Mouse (Mus musculus): Measurements from ENCODE around the gene Lsm6.
"Not testable (repeated sequence)": the region's sequence is repeated elsewhere in the genome, so short reads cannot be mapped to it uniquely, and the experiment has no call there.

Gene Lsm6

GRCm38 (mm10) chr8:78820673-78821310 lies at the start of gene Lsm6:
Gene Lsm6 (minus strand): TSS chr8:78821140.
- peak; percentile 92 for DNase-seq (ENCODE audit: low spot score)

- no peak for DNase-seq (ENCODE audit: low spot score)
Measured at GRCm38 (mm10) chr8:78867036-78867435, 46.1 kb upstream of the Lsm6 start.

- DNase-seq (ENCODE audit: low spot score), result no peak
Measured at GRCm38 (mm10) chr8:78863001-78863400, 42.1 kb upstream of the Lsm6 start.

DNA sequence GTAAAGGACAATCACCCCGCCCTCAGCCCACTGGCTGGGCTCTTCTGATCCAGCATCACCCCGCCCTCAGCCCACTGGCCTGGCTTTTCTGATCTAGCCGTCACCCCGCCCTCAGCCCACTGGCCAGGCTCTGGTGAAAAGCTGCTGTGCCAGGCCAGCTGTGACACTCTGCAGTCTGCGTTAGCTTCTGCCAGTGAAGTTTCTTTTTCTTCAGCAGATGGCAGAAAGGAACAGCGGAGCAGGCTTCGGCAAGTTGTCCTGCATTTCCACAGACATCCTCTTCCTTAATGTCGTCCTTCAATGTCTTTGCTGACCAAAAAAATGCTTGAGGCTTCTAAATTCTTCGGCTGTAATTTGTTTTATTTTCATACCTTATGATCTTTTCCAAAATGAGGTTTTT lies 41.1 kb upstream of the Lsm6 start:
- DNase-seq (ENCODE audit: low spot score), result no peak

DNA sequence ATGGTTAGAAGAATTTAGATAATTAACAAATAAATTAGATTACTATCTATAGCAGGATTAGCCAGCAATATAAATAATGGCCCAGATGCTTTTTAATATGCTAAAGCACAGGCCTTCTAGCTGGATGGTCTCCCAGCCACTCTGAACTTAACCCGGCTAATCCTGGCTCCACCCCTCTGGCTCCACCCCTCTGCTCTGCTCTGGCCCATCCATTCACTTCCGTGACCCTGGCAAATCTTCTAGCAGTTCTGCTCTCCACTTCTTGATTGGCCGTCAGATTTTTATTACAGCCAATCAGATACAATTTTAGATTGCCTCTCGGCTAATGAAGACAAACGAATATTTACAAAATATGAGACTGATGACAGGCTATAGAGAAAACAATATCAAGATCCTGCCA lies 39.8 kb upstream of the Lsm6 start:
- DNase-seq (ENCODE audit: low spot score), result no peak

- DNase-seq (ENCODE audit: low spot score), result no peak
Measured at GRCm38 (mm10) chr8:78857421-78857820, 36.5 kb upstream of the Lsm6 start.

DNA sequence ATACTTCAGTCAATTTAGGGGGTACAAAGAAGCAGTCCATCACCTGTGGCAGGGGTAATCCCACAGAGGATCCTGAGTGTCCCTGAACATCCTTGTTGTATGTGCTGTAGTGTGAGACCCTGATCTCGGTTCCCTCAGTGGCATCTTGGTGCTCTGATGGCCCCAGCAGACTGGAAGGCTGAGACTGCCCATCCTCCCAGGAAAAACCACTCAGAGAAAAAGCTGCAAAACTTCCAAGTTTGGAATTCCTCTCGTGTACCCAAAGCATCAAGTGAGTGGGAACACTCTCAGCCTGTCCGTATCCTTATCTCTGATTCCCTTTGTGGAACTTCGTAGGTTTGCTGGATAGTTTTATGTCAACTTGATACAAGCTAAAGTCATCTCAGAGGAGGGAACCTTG lies 31.3 kb upstream of the Lsm6 start:
- DNase-seq (ENCODE audit: low spot score), result no peak

DNA sequence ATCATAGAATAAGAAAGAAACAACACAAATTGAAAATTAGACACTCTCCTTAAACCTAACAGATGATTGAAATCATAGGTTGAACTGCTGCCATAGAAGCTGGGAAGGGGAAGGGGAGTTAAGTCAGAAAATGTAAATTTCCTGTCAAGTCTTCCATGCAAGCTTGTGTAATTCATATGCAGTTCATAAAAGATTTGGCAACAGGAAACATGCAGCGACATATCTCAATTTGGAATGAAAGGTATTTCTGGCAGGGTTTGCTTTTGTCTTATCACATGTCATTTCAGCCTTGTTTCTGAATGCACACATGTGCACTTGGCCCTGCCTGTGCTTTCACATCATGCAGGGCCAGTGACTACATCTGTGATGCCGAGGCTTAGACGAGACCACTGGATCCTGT lies 26.3 kb upstream of the Lsm6 start:
- DNase-seq (ENCODE audit: low spot score), result no peak

DNA sequence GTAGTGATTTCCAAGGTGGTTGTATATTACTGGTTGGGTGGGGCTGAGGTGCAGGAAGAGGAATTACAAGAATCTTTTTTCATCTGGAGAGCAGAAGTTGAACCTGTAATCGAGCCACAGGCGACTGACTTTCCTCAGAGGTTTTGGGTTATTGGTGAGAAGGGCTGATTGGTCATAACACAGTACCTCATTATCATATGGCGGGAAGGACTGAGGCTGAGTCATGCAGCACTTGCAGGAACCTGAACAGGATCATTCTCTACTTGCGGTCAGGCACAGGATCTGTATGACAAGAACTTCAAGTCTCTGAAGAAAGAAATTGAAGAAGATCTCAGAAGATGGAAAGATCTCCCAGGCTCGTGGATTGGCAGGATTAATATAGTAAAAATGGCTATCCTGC lies 23.6 kb upstream of the Lsm6 start:
- DNase-seq (ENCODE audit: low spot score), result no peak

DNA sequence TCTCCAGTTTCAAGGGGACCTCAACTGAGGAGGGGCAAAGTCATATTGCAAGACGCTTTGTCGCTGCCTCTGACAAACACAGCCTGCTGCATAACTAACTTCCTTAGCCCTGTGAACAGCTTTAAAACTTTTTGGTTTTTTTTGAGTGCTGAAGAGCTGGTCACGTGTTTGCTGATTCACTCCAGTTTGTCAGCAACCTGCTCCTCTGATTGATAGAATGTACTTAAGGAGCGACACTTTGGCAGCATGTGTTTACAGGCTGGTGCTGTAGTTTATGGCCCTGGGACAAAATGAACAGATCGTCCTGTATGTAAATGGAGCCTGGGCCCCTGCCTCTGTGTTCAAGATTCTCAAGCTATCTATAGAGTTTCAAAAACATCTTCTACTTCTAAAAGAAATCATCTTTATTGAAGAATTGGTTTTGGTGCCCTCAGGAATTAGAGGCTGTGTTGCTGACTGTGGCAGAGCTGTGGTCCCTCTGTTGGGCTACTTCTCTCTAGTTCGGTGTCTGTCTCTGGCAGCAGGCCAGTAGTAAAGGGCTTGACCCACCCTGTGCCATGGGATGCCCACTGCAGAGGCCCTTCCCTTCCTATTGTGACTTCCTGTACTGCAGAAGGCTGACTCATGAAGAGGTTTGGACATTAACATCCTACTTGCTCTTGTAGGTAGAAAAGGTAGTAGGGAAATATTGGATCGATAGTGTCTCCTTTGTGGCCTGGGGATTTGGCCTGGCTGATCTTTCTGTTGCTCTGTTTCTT lies 17.9 kb upstream of the Lsm6 start:
- no peak for DNase-seq (ENCODE audit: low spot score)

GRCm38 (mm10) chr8:78836091-78836490 lies 15.2 kb upstream of the Lsm6 start:
- no peak for DNase-seq (ENCODE audit: low spot score)

DNA sequence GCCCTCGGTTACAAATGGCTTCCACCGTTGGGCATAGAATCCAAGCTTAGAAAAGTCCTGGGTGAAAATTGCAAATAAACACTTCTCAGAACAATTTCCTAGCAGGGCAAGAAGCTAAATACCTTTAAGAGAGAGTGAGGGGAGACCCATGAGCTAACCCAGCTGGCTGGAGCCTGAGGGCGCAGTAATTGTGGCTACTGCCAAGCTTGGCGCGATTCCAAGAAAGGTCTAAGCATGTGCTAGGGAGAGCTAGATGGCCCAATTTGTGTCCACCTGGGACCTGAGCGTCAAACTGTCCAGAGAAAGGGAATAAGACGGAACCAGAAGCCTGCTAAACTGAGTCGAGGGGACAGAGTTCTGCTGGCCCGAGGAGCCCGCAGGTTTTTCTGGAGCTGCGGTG lies 7.5 kb upstream of the Lsm6 start:
- no peak for DNase-seq (ENCODE audit: low spot score)

DNA sequence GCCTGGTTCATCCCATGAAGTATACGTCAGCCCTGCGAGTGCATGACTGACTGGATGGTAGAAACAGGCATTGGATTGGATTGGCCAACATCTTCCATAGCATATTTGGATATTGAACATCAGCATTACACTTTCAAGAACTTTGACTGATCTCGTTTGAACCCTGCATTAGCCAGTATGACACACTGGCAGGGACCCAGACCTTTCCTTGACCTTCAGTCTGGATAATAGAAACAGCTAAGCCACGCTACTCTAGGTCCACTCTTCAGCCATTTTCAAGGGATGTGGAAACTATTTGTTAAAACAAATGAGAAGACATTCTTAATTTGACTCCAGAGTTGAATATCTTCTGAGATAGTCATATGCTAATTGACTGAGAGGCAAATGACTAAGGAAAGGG lies 3.6 kb upstream of the Lsm6 start:
- no peak for DNase-seq (ENCODE audit: low spot score)

GRCm38 (mm10) chr8:78819973-78820372 lies 967 bp downstream of the Lsm6 start:
- DNase-seq (ENCODE audit: low spot score), result not testable (repeated sequence)

- DNase-seq (ENCODE audit: low spot score), result no peak
Measured at GRCm38 (mm10) chr8:78814743-78815142, 6.2 kb downstream of the Lsm6 start.

GRCm38 (mm10) chr8:78813021-78813420 lies 7.9 kb downstream of the Lsm6 start:
- DNase-seq (ENCODE audit: low spot score), result no peak

DNA sequence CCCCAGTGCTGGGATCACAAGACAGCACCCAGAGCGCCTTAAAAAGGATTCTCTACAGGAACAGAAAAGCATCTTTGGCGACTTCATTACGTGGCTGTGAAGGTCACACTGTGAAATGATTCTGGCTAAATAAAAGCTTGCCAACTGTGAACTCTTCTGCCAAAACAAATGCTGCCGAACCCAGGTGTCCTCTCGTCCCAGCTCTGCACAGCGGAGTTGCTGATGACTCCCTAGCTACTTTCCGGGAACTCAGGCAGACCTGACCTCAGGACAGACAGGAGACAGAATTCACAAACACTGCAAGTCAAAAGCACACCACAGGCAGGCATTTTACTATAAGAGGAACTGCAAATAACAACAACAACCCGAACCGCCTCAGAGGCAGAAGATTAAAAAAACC lies 8.5 kb downstream of the Lsm6 start:
- DNase-seq (ENCODE audit: low spot score), result no peak

- DNase-seq (ENCODE audit: low spot score), result no peak
Measured at GRCm38 (mm10) chr8:78811748-78812147, 9.2 kb downstream of the Lsm6 start.

DNA sequence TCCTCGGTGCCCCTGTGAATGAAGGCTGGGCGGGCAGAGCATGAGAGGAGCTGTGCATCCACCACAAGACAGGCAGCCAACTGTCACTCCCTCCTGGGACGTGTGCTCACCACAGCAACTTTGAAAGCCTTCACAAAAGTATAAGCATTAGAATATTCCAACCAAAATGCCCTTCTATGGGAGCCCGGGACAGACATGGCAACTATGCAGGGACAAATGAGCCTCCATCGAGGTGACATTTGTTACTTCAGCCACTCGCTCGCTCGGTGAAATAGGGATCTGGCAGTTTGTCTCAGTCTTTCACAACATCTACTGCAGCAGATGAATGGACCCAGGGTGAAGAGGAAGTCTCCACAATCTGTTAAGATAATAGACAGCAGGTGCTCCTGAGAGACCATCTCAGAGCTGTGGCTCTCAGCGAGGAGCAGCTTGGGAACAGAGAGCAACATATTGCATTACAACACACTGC lies 10.7 kb downstream of the Lsm6 start:
- DNase-seq (ENCODE audit: low spot score), result no peak

DNA sequence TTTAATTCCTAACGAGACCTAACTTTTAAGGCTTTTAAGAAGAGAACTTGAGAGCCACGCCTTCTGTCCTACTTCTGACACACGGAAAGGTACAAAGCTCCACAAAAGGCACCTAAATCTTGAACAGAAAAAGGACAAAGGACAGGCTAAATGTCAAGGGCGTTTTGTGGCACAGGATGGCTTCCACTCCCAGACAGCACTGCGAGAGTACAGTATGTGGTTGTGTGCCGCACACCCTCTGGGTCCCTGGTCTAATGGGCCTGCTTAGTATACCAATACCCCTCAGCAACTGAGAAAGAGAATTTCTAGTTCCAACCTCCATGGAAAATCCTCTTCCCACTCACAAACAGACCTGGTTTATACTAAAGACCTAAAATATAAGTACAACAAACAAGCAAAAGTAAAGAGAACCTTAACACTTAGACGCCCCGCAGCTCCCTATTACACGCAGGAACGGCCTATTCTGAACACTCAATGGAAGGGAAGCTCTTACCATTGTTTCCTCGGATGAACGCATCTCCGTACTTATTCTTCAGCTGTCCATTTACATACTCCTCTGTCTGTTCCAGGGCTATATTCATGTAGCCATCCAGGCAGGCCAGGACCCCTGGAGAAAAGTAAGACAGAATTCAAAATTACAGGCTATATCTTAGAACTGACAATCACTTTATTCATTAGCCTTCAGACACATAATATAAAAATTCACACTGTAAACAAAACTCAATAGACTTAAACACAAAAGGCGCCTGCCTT lies 11.3 kb downstream of the Lsm6 start:
- no peak for DNase-seq (ENCODE audit: low spot score)

- no peak for DNase-seq (ENCODE audit: low spot score)
Measured at GRCm38 (mm10) chr8:78808888-78809287, 12.1 kb downstream of the Lsm6 start.

- DNase-seq (ENCODE audit: low spot score), result no peak
Measured at GRCm38 (mm10) chr8:78808439-78808838, 12.5 kb downstream of the Lsm6 start.

DNA sequence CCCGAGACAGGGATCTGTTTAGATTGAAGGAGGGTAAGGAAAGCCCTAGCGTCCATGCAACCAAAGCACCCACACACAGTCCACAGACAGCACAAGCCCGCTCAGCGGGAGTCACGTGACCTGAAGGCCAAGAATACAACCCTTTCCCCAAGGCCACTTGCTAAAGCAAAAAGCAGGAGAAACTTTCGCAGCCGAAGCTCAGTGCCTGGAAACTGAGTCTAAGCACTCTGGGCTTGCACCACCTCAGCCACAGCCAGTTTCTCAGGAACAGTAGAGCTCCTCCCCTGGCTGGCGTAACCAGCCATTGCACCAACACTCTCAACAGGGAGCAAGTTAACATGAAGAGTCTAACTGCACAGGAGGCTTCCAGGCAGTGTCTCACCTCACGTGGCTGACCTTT lies 13.7 kb downstream of the Lsm6 start:
- DNase-seq (ENCODE audit: low spot score), result no peak

Data from left cerebral cortex, adult 11 months (tissue).